Mouse (Mus musculus): ENCODE data around the gene Urad.

Gene Urad

GRCm38 (mm10) chr5:147322183-147322582 lies at the start of gene Urad:
Gene Urad, minus strand, starts transcription at chr5:147322440.
- no peak for DNase-seq (ENCODE audit: low read depth)

- no peak for DNase-seq (ENCODE audit: low read depth)
These were observed 48.0 kb upstream of the Urad start for GRCm38 (mm10) chr5:147370276-147370675.

- no peak for DNase-seq (ENCODE audit: low read depth)
These were observed 46.0 kb upstream of the Urad start for GRCm38 (mm10) chr5:147368221-147368620.

- peak; percentile 69 for DNase-seq (ENCODE audit: low read depth)
These were observed 43.9 kb upstream of the Urad start for GRCm38 (mm10) chr5:147365995-147366765.

- peak; percentile 53 for DNase-seq (ENCODE audit: low read depth)
These were observed 40.8 kb upstream of the Urad start for GRCm38 (mm10) chr5:147363054-147363453.

GRCm38 (mm10) chr5:147358481-147358880 lies 36.2 kb upstream of the Urad start:
- DNase-seq (ENCODE audit: low read depth): no peak

- no peak for DNase-seq (ENCODE audit: low read depth)
These were observed 35.3 kb upstream of the Urad start for GRCm38 (mm10) chr5:147357536-147357935.

- no peak for DNase-seq (ENCODE audit: low read depth)
These were observed 34.2 kb upstream of the Urad start for GRCm38 (mm10) chr5:147356260-147357055.

- no peak for DNase-seq (ENCODE audit: low read depth)
These were observed 33.5 kb upstream of the Urad start for GRCm38 (mm10) chr5:147355788-147356187.

GRCm38 (mm10) chr5:147354985-147355384 lies 32.7 kb upstream of the Urad start:
- no peak for DNase-seq (ENCODE audit: low read depth)

- DNase-seq (ENCODE audit: low read depth): no peak
These were observed 32.0 kb upstream of the Urad start for GRCm38 (mm10) chr5:147354161-147354780.

- no peak for DNase-seq (ENCODE audit: low read depth)
These were observed 29.7 kb upstream of the Urad start for GRCm38 (mm10) chr5:147351931-147352330.

- no peak for DNase-seq (ENCODE audit: low read depth)
These were observed 23.7 kb upstream of the Urad start for GRCm38 (mm10) chr5:147345981-147346380.

- DNase-seq (ENCODE audit: low read depth): no peak
These were observed 21.7 kb upstream of the Urad start for GRCm38 (mm10) chr5:147343904-147344303.

- no peak for DNase-seq (ENCODE audit: low read depth)
These were observed 20.7 kb upstream of the Urad start for GRCm38 (mm10) chr5:147342901-147343300.

GRCm38 (mm10) chr5:147340741-147341414 lies 18.6 kb upstream of the Urad start:
- DNase-seq (ENCODE audit: low read depth): peak; percentile 63

GRCm38 (mm10) chr5:147339560-147339959 lies 17.3 kb upstream of the Urad start:
- no peak for DNase-seq (ENCODE audit: low read depth)

- no peak for DNase-seq (ENCODE audit: low read depth)
These were observed 16.7 kb upstream of the Urad start for GRCm38 (mm10) chr5:147338967-147339366.

- DNase-seq (ENCODE audit: low read depth): no peak
These were observed 10.5 kb upstream of the Urad start for GRCm38 (mm10) chr5:147332711-147333110.

GRCm38 (mm10) chr5:147331547-147331946 lies 9.3 kb upstream of the Urad start:
- peak; percentile 59 for DNase-seq (ENCODE audit: low read depth)

- DNase-seq (ENCODE audit: low read depth): no peak
These were observed 7.7 kb upstream of the Urad start for GRCm38 (mm10) chr5:147329946-147330345.

GRCm38 (mm10) chr5:147327636-147328035 lies 5.4 kb upstream of the Urad start:
- no peak for DNase-seq (ENCODE audit: low read depth)
